Mouse (Mus musculus): Measurements from ENCODE around the gene Clstn2. TPM values are rescaled to one million over a fixed set of nuclear protein-coding genes. Genes with fewer than 3 reads are reported as not detected.

Gene Clstn2
- total RNA-seq, 2 experiments from 2014 or later = 80.1 to 80.6 TPM

DNA sequence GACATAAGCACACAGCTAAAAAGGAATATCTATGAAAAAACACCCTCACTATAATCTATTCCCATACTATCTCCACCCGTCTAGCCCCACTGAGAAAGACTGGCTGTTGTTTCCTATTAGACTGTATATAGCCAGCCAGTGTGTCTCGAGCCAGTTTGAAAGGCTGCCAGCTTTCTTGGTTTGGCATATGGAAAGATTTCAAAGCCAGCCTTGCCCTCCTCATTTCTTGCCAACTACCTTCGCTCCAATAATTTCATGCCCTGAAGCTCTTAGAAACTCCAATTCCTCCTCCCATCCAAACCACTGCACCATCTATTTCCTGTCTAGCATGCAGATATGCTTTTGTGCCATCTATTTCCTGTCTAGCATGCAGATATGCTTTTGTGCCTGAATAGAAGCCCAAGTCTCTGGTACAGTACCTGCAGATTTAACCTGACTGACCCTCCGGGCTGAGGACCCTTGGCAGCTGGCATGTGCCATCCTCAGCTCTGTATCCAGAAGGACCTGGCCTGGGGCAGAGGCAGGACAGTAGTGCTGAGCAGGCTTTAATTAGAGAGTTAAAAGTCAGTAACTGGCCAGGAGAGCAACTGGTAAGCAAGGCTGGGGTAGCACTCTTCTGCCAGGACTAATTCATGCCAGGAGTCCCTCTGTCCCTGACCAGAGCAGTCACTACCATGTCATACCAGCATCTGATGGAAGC is 76.4 kb downstream of the Clstn2 start:
- DNase-seq (ENCODE audit: low spot score in 2 of 2) = no peak
- intact Hi-C loops (cut with DNase I) = no loop called here

DNA sequence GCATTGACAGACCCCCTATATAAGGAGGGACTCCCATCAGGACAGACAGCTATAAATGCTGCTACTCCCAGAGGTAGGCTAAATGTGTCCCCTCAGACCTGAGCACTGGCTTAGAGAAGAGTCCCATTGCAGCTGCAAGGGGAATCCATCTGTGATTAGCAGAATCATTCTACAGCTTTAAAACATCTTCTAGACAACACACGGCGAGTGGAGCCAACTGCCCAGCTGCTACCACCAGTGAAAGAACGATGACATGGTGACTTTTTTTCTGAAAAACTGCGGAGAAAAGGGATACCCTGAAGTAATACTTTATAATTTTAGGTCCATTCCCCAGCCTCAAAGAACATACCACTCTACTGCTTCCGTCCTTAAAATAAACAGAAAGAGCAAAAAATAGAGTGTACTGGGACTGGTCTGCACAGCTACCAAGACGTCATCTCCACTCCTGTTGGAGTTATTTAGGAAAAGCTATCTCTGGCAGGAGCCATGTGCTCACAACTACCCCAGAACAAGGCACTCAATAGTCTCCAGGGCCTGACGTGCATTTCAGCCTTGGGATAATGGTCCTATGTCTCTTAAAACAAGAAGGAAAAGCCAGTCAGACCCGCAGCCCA is 79.1 kb downstream of the Clstn2 start:
- intact Hi-C loops (cut with DNase I) = loop anchor here (5.0 kb wide), 1 partner anchor 78 kb away; the partner anchor contains the start of gene Clstn2
- DNase-seq (ENCODE audit: low spot score in 2 of 2) = peak in 1 of 2 experiments; percentile 80

DNA sequence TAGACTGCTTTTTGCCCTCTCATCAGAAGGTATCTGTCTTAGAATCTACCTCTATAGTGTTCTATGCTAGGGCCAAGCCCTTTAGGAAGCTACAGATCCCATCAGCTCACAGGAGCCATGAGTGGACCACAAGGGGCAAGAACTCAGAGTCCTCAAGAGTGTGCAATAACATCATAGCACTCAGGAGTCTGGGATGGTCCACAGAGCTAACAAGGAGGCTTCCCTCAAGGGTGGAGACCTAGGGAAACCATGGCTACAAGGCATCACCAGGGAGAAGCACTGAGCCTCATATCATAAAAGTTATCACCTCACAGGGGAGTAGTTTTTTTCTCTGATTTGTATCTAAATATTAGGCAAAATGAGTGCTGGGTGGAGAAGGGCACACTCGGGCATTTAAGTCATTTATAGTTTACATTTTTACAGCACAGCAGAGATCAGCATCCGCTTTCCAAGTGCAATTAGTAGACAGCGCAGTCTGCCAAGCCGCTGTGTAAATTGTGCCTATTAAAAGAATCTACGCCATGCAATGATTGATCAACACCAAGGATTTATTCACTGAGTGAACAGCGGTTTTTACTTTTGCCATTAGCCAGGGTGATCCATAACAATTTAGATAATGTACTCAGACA is 82.5 kb downstream of the Clstn2 start:
- no peak for DNase-seq (ENCODE audit: low spot score in 2 of 2)
- intact Hi-C loops (cut with DNase I) = loop anchor here (5.0 kb wide), 1 partner anchor 82 kb away; the partner anchor contains the start of gene Clstn2

DNA sequence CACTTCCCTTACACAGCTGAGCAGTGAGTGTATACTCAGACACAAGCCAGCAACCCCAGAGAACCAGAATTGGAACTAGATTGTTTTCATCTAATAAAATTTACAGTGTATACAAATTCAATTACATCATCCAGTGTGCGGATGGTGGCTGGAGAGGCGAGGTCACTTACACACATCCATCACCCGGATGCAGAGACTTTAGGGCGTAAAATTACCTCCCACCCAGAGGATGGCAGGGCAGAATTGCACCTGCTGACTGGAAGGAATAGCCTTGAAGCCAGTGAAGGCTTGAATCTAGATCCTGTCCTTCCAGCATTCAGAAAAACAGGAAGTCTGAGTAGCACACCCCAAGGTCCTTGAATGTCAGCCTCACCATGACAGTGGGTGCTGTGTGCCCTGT is 113.7 kb downstream of the Clstn2 start:
- intact Hi-C loops (cut with DNase I) = no loop called here
- DNase-seq (ENCODE audit: low spot score in 2 of 2) = no peak

DNA sequence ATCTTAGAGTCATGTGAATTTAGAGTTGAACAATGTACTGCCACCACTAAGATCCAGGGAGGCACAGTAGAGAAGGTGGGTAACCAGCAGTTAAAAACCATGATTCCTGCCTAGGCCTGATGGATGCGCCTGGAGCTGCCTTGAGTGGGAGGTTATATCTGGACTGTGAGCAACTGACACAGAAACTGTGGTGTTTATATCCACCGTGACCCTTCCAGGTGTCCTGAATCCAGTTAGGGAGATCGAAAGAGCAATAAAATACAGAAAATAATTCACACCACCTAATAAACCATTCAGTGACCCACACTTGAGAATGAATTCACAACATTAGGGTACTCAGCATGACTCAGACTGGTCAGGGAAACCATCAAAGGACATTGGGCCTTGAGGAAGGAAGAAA is 141.6 kb downstream of the Clstn2 start:
- intact Hi-C loops (cut with DNase I) = no loop called here
- no peak for DNase-seq (ENCODE audit: low spot score in 2 of 2)

DNA sequence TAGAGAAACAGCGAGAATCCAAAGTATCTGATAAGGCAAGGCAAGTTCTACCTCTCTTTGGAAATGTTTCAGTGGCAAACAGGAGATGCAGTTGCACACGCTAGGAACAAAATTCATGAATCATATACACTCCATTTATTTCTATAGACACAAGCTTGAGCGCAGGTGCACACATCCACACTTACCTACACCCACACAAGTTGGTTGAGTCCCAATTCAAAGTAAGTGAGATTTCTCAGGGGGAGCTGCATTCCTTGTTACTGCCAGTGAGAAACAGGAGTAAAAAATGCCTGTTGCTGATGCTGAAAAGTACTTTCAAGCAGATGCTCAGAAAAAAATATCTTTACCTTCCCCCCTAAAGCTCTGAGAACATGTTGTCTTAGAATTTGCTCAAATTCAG is 149.6 kb downstream of the Clstn2 start:
- DNase-seq (ENCODE audit: low spot score in 2 of 2) = peak; percentile 50 to 93
- intact Hi-C loops (cut with DNase I) = loop anchor here (1.0 to 5.0 kb wide), 2 partner anchors 91 to 134 kb away; no protein-coding TSS in a partner anchor

DNA sequence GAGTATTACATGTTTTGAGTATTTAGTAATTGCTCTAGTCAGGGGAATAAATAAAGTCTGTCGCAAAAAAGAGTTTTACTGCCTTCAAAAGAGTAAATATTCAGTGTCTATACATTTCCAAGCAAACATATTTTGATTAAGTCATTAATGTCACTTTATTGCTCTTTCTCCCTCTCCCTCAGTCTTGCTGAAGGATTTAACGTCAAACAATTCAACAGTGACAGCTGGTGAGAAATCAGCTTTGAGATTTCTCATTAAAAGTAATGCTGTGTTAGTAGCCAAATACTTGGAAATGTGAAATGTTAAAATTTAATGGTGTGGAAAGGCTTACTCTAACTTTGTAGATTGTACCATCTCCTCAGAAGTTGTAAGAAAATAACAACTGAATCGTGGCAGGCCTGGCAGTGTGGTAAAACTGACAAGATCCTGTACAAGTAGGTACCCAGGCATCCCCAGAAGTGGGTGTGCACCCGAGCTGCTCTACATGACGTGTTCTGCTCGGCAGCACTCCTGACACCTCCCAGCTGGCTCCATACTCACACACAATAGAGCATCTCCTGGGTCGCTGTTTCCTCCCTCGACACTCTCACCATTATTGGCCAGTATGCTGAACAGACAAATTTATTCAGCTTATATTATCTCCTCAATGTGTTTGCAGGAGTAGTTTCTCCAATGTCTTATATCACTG is 165.8 kb downstream of the Clstn2 start:
- no peak for DNase-seq (ENCODE audit: low spot score in 2 of 2)
- intact Hi-C loops (cut with DNase I) = no loop called here

DNA sequence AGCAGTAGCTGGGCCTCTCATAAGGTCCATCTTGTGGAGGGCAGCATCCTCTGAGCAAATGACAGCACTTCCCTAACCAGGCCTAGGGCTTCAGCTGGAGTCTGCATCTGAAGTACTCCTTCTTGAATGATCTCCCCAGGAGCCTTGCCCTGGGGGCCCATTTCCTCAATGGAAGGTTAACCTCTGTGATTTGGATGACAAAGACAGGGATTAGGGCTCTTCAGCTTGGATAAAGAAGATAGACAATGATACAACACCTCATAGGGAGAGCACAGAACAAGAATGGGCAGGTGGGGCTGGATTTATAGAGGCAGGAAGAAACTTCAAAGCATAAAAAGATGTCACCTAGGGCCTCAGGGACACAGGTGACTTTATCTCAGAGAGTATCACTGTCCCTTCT is 180.1 kb downstream of the Clstn2 start:
- intact Hi-C loops (cut with DNase I) = no loop called here
- no peak for DNase-seq (ENCODE audit: low spot score in 2 of 2)

DNA sequence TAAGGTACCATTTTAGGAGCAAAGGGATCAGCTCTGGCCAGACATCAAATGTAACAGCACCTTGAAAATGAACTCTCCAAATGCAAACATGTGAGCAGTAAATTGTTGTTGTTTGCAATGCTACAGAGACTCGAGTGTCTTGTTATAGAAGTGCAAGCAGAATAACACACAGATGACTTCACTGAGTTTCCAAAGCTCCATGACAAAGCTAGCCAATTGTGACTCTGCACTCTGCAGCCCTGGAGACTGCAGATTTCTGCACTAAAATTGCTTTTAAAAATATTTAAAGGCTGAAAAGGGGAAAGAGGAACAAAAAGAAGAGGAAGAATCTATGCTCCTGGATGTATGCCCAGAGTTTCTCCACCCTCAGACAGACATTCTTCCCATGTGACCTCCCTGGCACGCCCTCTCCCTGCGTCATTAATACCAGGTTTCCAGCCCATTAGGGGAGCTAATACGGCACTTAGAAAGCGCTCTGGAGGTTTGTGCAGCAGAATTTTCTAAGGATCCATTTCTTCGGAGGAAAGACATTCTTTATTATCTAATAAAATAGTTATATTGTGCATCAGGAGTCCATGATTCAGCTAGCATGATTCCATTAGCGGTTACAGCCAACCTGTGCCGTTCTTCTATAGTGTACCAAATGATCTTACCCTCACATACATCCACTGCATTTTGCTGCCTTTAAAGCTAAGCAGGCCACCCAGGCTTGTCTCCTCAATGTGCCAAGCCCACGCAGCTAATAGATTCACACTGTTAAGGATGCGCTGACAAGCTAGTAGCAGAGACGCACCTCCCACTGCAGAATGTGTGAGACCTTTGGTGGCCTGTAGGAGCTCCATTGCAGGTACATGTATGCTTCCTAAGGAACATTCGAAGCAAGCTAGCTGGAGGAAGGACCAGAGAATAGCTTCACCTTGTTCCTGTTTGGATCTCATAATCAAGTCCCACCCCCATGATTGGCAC is 184.8 kb downstream of the Clstn2 start:
- DNase-seq (ENCODE audit: low spot score in 2 of 2) = peak; percentile 8 to 13
- intact Hi-C loops (cut with DNase I) = no loop called here

DNA sequence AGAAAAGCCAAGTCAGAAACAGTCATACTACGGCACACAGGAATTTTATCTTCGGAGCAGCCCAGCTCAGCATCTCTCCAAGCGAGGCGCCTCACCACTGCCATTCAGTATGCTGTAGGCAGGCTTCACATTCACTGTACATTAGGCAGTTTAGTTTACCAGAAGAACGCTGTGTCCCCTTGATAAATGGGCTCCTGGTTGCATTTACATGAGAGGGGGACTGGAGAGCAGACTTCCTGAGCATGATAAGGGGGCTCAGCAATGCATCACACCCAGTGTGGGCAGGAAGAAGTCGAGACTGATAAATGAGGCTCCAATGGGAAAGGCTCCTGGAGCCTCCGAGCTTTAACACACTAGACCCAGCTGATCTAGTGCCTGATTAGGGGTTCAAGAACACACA is 190.9 kb downstream of the Clstn2 start:
- intact Hi-C loops (cut with DNase I) = no loop called here
- DNase-seq (ENCODE audit: low spot score in 2 of 2) = no peak

DNA sequence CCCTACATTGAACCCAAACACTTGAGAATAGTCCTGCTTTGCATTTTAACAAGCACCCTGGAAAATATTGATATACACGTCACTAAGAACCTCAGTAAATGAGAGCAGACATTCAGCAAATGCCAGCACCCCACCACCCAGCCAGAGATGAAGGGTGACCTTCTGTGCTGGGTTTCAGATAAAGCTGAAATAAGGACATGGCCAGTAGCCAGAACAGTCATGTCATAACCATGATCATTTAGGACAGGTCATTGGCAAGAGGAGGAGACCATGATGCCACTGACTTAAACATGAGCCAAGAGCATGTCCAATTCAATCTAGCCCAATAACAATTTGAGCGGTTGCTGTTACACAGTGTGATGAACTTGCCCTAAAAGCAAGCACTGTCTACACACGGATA is 201.8 kb downstream of the Clstn2 start:
- intact Hi-C loops (cut with DNase I) = no loop called here
- DNase-seq (ENCODE audit: low spot score in 2 of 2) = no peak

DNA sequence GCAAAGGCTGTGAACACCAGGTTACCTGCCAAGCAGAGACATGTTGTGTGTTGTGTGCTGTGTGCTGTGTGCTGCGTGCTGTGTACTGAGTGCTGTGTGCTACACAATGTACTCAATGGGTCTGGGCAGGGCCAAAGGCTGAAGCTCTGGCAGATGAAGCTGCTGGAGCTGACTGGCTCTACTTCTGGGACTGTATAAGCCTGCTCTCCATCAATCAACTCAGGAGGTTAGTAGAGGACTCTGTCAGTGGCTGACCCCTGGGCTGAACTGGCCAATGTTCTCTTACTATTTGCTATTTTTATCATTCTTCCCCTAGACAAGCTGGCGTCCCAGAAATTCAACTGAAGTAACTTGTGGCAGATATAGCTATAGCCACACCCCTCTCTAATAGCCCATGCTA is 203.1 kb downstream of the Clstn2 start:
- intact Hi-C loops (cut with DNase I) = no loop called here
- DNase-seq (ENCODE audit: low spot score in 2 of 2) = no peak

DNA sequence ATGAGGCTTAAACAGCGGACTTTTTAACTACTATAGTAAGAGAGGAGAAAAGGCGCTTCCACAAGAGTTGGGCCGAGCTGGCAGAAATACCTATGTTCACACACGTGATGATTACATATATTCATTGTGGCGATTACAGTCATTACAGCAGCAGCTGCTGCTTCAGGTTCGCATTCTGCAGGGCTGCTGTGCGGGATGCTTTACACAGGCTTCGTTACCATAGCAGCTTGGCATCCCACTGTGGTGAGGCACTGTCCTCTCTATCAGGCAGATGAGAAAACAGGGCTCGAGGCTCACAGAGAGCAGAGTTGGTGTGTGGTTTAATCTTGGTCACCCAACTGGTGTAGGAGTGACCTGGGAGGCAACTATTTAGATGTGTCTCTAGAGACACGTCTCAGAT is 205.3 kb downstream of the Clstn2 start:
- DNase-seq (ENCODE audit: low spot score in 2 of 2) = no peak
- intact Hi-C loops (cut with DNase I) = no loop called here

DNA sequence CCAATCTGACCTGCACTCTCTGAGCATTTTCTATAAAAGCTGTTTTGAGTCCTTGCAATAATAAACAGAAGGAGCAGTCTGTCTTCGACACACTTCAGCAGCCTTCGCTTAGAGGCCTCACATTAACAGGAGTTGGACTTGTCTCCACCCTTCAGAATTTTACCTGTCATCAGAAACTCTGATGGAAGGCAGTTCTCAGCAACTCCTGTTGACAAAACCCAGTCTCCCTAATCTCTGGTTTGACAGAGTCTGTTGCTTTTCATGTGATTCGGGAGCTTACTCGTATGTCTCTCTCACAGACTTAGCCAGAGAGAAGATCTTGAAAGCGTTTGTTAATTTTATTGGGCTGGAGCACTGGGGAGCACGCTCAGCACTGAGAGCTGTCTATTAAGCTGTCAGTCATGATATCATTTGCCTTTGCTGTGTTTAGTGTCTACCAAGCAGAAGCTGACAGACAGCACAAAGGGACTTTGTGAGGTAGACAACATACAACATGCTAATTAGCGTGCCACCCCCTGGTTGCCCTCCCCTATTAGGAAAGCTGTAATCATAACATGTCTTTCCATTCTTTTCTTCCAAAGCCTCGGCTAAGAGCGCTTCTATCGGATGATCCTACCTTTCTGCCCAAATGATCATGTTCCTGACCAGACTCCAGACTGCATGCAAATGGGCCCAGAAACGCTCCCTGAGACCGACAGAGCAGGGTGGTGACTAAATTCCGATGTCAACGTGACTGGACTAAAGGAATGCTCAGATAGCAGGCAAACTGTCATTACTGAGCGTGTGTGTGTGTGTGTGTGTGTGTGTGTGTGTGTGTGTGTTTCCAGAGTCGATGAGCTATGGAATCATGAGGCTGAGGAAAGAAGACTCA is 206.7 kb downstream of the Clstn2 start:
- no peak for DNase-seq (ENCODE audit: low spot score in 2 of 2)
- intact Hi-C loops (cut with DNase I) = no loop called here

DNA sequence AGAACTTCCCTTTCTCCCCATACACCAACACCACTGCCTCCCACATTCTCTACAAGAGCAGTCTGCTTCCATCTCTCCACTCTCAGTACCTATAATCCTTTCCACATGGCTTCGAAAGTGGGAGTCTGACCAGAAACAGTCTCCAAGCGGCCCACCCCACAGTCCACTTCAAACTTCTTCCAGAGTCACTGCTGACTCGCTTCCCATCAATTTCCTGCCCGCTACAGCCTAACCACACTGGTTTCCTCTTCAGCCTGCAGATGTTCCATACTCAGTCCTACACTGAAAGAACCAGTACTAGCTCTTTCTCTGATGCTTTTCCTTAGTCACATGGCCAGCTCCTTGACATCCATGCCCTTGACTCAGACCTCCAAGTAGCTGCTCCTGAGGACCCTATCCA is 215.9 kb downstream of the Clstn2 start:
- peak in 1 of 2 experiments; percentile 27 for DNase-seq (ENCODE audit: low spot score in 2 of 2)
- intact Hi-C loops (cut with DNase I) = no loop called here

DNA sequence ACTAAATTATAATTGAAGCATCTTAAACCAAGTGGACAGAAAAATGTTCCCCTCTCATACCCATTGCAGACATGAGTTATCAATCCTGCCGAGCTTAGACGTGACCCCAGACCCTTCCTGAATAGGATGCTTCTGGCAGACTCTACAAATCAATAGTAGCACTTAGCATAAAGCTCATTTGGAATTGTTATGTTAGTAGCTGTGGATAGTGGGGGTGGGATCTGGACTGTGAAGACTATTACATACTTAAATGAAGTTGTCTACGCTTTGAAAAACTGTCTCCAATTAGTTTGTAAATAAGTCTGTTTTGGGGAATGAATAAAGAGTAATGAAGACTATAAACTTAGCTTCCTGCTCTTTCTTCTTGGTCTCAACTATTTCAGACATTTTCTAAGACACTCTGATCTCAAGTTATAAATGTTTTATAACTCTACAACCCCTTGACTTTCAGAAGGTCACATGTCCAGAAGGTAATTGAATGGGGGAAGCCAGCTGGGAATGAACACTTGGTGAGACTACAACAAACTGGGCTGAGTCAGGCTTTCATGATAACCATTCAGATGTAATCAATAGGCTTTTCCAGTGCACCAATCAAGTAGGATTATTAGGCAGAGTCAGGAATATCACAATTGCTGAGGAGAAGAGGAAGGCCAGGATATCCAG is 216.7 kb downstream of the Clstn2 start:
- intact Hi-C loops (cut with DNase I) = no loop called here
- no peak for DNase-seq (ENCODE audit: low spot score in 2 of 2)

DNA sequence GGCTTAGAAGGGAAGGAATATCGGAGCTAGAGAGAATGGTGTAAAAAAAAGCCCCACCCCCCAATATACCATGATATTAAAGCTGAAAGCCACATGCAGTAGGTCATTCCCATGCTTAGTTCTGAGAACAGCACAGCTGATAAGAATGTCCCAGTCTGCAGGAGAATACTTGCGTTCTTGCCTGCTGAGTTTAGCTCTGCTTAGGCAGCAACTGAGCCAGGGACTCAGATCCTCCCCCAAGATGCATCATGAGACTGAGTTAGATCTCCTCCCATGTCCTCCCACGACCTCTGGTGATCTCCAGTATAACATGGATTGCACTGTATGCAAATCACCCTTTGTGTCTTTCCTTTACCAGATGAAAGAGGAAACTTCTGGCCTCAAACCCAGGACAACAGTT is 219.8 kb downstream of the Clstn2 start:
- DNase-seq (ENCODE audit: low spot score in 2 of 2) = peak in 1 of 2 experiments; percentile 40

DNA sequence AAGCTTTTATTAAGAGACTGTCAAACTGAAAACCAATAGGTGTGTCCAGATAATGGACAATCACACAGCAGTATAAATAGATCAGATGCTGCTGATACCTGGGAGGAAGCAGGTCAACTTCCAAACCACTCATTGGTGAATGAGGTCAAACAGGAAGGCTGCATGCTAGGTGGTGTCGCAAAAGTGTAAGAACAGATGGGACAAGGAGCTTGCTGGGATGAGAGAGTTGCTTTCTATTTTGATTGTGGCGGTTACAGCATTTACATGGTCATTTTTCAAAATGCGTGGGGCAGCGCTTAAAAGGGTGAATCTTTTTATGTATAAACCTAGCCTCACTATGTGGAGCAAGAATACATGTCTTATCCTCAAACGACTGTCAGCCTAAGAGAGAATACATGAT is 225.9 kb downstream of the Clstn2 start:
- intact Hi-C loops (cut with DNase I) = no loop called here
- DNase-seq (ENCODE audit: low spot score in 2 of 2) = peak in 1 of 2 experiments; percentile 36

More for the DNA sequence above, 219.8 kb downstream of the Clstn2 start:
- intact Hi-C loops (cut with DNase I) = no loop called here
